Mouse (Mus musculus) right cerebral cortex, postnatal 10 days (tissue): Measurements from ENCODE around the gene Trat1.

ENCODE experiments used
- DNase-seq, 2 experiments: peaks; one replicate each; pipeline ENCODE4 v3.0.0; 2021; ENCODE audit warnings: low spot score in 2 of 2

Gene Trat1

DNA sequence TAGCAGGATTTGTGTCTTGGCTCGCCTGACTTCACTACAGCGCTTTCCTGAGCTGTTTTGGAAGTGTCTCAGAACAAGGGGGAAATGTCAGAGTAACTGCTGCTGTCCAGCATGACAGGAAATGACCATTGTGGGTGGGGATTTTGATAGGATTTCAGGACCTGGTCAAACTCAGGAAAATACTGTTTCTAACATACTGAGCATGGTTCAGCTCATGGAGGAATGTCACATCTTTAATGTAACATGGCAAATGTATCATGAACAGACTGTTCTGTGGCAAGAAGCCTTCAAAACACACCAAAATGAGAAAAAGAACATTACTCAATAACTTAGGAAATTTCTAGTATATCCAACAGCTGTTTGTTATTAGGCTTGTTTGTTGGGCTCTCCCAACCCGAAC lies 52.1 kb downstream of the Trat1 start:
- no peak for DNase-seq

DNA sequence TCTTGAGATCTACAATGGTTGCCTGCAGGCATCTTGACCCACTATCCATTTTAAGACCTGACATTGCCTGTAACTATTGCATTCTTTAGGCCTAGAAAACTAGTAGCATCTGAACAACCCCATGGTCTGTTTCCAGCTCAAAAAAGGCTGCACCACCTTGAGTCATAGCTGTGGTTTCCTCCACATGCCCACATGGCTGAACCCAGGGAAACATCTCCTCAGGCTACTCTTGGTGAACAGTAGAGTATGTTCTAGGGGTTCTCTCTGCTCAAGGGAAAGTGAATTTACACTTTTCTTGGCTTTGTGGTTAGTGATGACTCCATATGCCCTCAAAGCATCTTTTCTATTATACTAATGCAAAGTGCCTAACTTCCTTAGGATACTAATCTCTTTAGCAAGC lies 55.5 kb downstream of the Trat1 start:
- no peak for DNase-seq

DNA sequence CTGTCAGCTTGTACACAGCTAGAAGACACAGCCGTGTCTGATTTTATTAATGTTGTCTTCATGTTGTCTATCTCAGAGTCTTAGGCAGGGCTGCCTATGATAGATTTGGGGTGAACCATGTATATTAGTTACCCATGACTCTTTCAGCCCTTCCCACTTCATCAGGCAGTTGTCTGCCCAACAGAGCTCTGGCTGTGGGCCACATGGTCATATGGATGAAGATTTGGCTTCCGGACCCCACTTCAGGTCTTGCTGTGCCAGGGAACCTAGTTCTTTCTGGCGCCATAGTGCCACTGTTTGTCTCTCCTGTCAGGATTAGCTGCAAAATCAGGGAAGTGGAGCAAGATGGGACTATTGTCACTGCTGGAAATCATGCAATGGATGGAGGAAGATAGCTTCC lies 69.9 kb downstream of the Trat1 start:
- no peak for DNase-seq
